Mouse (Mus musculus): ENCODE measurements at regions not wholly inside any gene's neighbourhood (a gene's known extent, or its start where the extent isn't known, plus 50 kb on each side); places are given as distances from the start of the nearest gene placed in this dataset.
A peak's percentile ranks its signal among the peaks of the same experiment; 100 is the strongest.

DNA sequence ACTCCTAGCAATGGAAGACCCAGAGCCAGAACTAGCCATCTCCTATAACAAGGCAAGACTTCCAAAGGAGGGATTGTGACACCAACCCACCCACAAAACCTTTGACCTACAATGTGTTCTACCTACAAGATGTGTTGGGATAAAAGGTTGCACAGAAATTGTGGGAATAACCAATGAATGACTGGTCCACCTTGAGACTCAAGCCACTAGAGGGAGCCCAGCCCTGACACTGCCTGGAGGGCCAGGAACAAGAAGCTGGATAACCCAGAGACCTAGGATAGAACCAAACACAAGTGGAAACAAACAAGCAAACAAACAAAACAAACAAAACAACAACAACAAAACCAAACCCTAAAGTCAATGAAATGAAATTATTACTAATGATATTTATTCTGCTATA, 288.8 kb downstream of the Dchs2 start:
- Histone ChIP-seq H3K9ac (replicated peaks) (no peak overlapping the region), H3K27ac (replicated peaks) (no peak overlapping the region), H3K36me3 (no peaks in the 10 kb centered on the region), H3K4me2 (replicated peaks) (no peak overlapping the region), H3K4me1 (no peaks in the 10 kb centered on the region), H3K27me3 (no peaks in the 10 kb centered on the region), H3K4me3 (no peak overlapping the region), H3K9me3 (no peaks in the 10 kb centered on the region)
- ATAC-seq (replicated peaks): no peak

- no peaks in the 10 kb centered on the region for H3K4me1 ChIP-seq
- no peak overlapping the region for H3K4me3 ChIP-seq
- H3K36me3 ChIP-seq: no peaks in the 10 kb centered on the region
- H3K4me2 ChIP-seq (replicated peaks): no peak overlapping the region
- H3K9ac ChIP-seq (replicated peaks): no peak overlapping the region
- no peaks in the 10 kb centered on the region for H3K27me3 ChIP-seq
- WGBS: 70% methylated on average over 7 of the region's 7 CpGs
- no peak for ATAC-seq (replicated peaks)
- no peak overlapping the region for H3K27ac ChIP-seq (replicated peaks)
- no peaks in the 10 kb centered on the region for H3K9me3 ChIP-seq
Observed at GRCm38 (mm10) chr3:83424267-83424666, 296.5 kb downstream of the Dchs2 start.

GRCm38 (mm10) chr3:83429376-83429775, 301.6 kb downstream of the Dchs2 start:
- H3K9me3 ChIP-seq: no peaks in the 10 kb centered on the region

GRCm38 (mm10) chr3:83446154-83446667, 318.5 kb downstream of the Dchs2 start:
- no peaks in the 10 kb centered on the region for H3K27me3 ChIP-seq
- no peak for ATAC-seq (replicated peaks)
- WGBS: 81% methylated on average over 7 of the region's 7 CpGs

More at GRCm38 (mm10) chr3:83429376-83429775, 301.6 kb downstream of the Dchs2 start:
- H3K4me3 ChIP-seq: no peak overlapping the region
- no peak overlapping the region for H3K9ac ChIP-seq (replicated peaks)
- H3K4me2 ChIP-seq (replicated peaks): no peak overlapping the region
- 66% methylated on average over 3 of the region's 3 CpGs for WGBS
- H3K27me3 ChIP-seq: no peaks in the 10 kb centered on the region
- peak; percentile 90 for ATAC-seq (replicated peaks)
- H3K36me3 ChIP-seq: no peaks in the 10 kb centered on the region
- no peaks in the 10 kb centered on the region for H3K4me1 ChIP-seq
- H3K27ac ChIP-seq (replicated peaks): peak overlapping the region; percentile 69

DNA sequence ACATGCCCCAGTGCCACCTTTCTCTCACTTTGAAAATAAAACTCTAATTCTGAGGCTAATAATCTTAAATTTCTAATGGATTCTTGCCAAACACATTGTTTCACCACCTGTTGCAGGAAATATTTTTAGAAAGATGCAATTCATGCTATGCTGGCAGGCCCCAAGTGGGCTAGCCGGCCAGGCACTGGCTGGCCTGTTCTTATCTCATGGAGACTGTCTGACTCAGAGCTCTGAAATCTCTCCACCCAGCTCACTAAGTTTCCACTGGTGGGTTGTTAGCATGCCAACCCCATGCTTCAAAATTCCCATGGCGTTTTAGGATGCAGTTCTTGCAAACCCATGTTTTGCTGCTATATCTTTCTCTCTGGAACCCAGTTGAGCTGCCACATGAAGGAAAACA, 315.5 kb upstream of the Sfrp2 start:
- H3K27me3 ChIP-seq: no peaks in the 10 kb centered on the region
- no peaks in the 10 kb centered on the region for H3K4me1 ChIP-seq
- H3K36me3 ChIP-seq: no peaks in the 10 kb centered on the region
- H3K27ac ChIP-seq (replicated peaks): no peak overlapping the region
- 92% methylated on average over 2 of the region's 2 CpGs for WGBS
- no peaks in the 10 kb centered on the region for H3K9me3 ChIP-seq
- no peak for ATAC-seq (replicated peaks)
- no peak overlapping the region for H3K9ac ChIP-seq (replicated peaks)
- no peak overlapping the region for H3K4me2 ChIP-seq (replicated peaks)
- H3K4me3 ChIP-seq: no peak overlapping the region

More at GRCm38 (mm10) chr3:83446154-83446667, 318.5 kb downstream of the Dchs2 start:
- no peak overlapping the region for H3K9ac ChIP-seq (replicated peaks)
- H3K9me3 ChIP-seq: no peaks in the 10 kb centered on the region
- H3K36me3 ChIP-seq: no peaks in the 10 kb centered on the region
- H3K4me3 ChIP-seq: no peak overlapping the region
- no peak overlapping the region for H3K27ac ChIP-seq (replicated peaks)
- H3K4me2 ChIP-seq (replicated peaks): no peak overlapping the region
- H3K4me1 ChIP-seq: no peaks in the 10 kb centered on the region

GRCm38 (mm10) chr3:83451317-83451716, 314.8 kb upstream of the Sfrp2 start:
- no peak for ATAC-seq (replicated peaks)
- H3K27me3 ChIP-seq: no peaks in the 10 kb centered on the region
- no peaks in the 10 kb centered on the region for H3K4me1 ChIP-seq
- no peak overlapping the region for H3K4me2 ChIP-seq (replicated peaks)
- H3K4me3 ChIP-seq: no peak overlapping the region
- no peak overlapping the region for H3K27ac ChIP-seq (replicated peaks)
- H3K9me3 ChIP-seq: no peaks in the 10 kb centered on the region
- no peak overlapping the region for H3K9ac ChIP-seq (replicated peaks)
- H3K36me3 ChIP-seq: no peaks in the 10 kb centered on the region
- 91% methylated on average over 3 of the region's 3 CpGs for WGBS

GRCm38 (mm10) chr3:83453462-83453861, 312.7 kb upstream of the Sfrp2 start:
- peak; percentile 70 for ATAC-seq (replicated peaks)
- no peak overlapping the region for H3K9ac ChIP-seq (replicated peaks)
- no peak overlapping the region for H3K27ac ChIP-seq (replicated peaks)
- no peak overlapping the region for H3K4me3 ChIP-seq
- H3K36me3 ChIP-seq: no peaks in the 10 kb centered on the region
- no peaks in the 10 kb centered on the region for H3K9me3 ChIP-seq
- 43% methylated on average over 2 of the region's 2 CpGs for WGBS
- H3K4me1 ChIP-seq: no peaks in the 10 kb centered on the region
- H3K4me2 ChIP-seq (replicated peaks): no peak overlapping the region
- no peaks in the 10 kb centered on the region for H3K27me3 ChIP-seq

GRCm38 (mm10) chr3:83458450-83458849, 307.7 kb upstream of the Sfrp2 start:
- WGBS: 79% methylated on average over 1 of the region's 1 CpGs
- no peaks in the 10 kb centered on the region for H3K27me3 ChIP-seq
- ATAC-seq (replicated peaks): no peak
- no peak overlapping the region for H3K4me3 ChIP-seq
- H3K4me2 ChIP-seq (replicated peaks): no peak overlapping the region
- H3K9me3 ChIP-seq: no peaks in the 10 kb centered on the region
- no peak overlapping the region for H3K9ac ChIP-seq (replicated peaks)
- no peak overlapping the region for H3K27ac ChIP-seq (replicated peaks)
- no peaks in the 10 kb centered on the region for H3K4me1 ChIP-seq
- no peaks in the 10 kb centered on the region for H3K36me3 ChIP-seq

GRCm38 (mm10) chr3:83479251-83479650, 286.9 kb upstream of the Sfrp2 start:
- no peak overlapping the region for H3K27ac ChIP-seq (replicated peaks)
- H3K4me3 ChIP-seq: no peak overlapping the region
- H3K9me3 ChIP-seq: no peaks in the 10 kb centered on the region
- H3K27me3 ChIP-seq: no peaks in the 10 kb centered on the region
- no peak overlapping the region for H3K4me2 ChIP-seq (replicated peaks)
- no peaks in the 10 kb centered on the region for H3K36me3 ChIP-seq
- H3K4me1 ChIP-seq: no peaks in the 10 kb centered on the region
- no peak overlapping the region for H3K9ac ChIP-seq (replicated peaks)
- no peak for ATAC-seq (replicated peaks)
- 86% methylated on average over 3 of the region's 3 CpGs for WGBS

GRCm38 (mm10) chr3:83480176-83480575, 285.9 kb upstream of the Sfrp2 start:
- no peak overlapping the region for H3K27ac ChIP-seq (replicated peaks)
- H3K4me3 ChIP-seq: no peak overlapping the region
- ATAC-seq (replicated peaks): no peak
- no peaks in the 10 kb centered on the region for H3K4me1 ChIP-seq
- no peaks in the 10 kb centered on the region for H3K9me3 ChIP-seq
- H3K4me2 ChIP-seq (replicated peaks): no peak overlapping the region
- no peaks in the 10 kb centered on the region for H3K27me3 ChIP-seq
- no peak overlapping the region for H3K9ac ChIP-seq (replicated peaks)
- H3K36me3 ChIP-seq: no peaks in the 10 kb centered on the region
- 81% methylated on average over 1 of the region's 1 CpGs for WGBS

- peak; percentile 92 for ATAC-seq (replicated peaks)
Observed at GRCm38 (mm10) chr3:83486192-83486716, 279.9 kb upstream of the Sfrp2 start.

DNA sequence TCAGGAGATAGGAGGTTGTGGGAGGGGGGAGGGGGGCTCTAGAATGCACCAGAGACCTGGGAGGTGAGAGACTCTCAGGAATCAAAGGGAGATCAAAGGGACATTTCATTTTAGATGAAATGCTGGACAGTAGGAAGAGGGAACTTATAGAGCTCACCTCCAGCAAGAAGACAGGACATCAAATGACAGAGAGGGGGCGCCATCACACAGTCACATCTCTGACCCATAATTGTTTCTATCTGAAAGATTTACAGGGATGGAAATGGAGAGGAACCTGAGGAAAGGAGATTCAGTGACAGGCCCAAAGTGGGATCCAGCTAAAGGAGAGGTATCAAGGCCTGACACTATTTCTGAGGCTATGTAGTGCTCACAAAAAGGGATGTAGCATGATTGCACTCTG, 270.5 kb upstream of the Sfrp2 start:
- Histone ChIP-seq H3K4me1 (no peaks in the 10 kb centered on the region), H3K4me3 (no peak overlapping the region), H3K9ac (replicated peaks) (no peak overlapping the region), H3K27me3 (no peaks in the 10 kb centered on the region), H3K27ac (replicated peaks) (no peak overlapping the region), H3K36me3 (no peaks in the 10 kb centered on the region), H3K4me2 (replicated peaks) (no peak overlapping the region), H3K9me3 (no peaks in the 10 kb centered on the region)
- 20% methylated on average over 1 of the region's 1 CpGs for WGBS
- ATAC-seq (replicated peaks): no peak

More at GRCm38 (mm10) chr3:83486192-83486716, 279.9 kb upstream of the Sfrp2 start:
- no peaks in the 10 kb centered on the region for H3K9me3 ChIP-seq
- H3K4me2 ChIP-seq (replicated peaks): no peak overlapping the region
- H3K27ac ChIP-seq (replicated peaks): no peak overlapping the region
- no peak overlapping the region for H3K9ac ChIP-seq (replicated peaks)
- WGBS: 65% methylated on average over 7 of the region's 7 CpGs
- H3K4me1 ChIP-seq: no peaks in the 10 kb centered on the region
- H3K27me3 ChIP-seq: no peaks in the 10 kb centered on the region
- no peaks in the 10 kb centered on the region for H3K36me3 ChIP-seq
- no peak overlapping the region for H3K4me3 ChIP-seq

GRCm38 (mm10) chr3:83503901-83504300, 262.2 kb upstream of the Sfrp2 start:
- H3K36me3 ChIP-seq: no peaks in the 10 kb centered on the region
- no peaks in the 10 kb centered on the region for H3K27me3 ChIP-seq
- no peaks in the 10 kb centered on the region for H3K9me3 ChIP-seq
- H3K27ac ChIP-seq (replicated peaks): no peak overlapping the region
- no peak overlapping the region for H3K4me3 ChIP-seq
- ATAC-seq (replicated peaks): no peak
- 19% methylated on average over 7 of the region's 7 CpGs for whole genome bisulfite sequencing
- H3K9ac ChIP-seq (replicated peaks): no peak overlapping the region
- H3K4me1 ChIP-seq: no peaks in the 10 kb centered on the region
- no peak overlapping the region for H3K4me2 ChIP-seq (replicated peaks)
